Mouse (Mus musculus) naive thymus-derived CD4-positive, alpha-beta T cell, adult 2 months (primary cell): ENCODE measurements around the gene Jag1.

Source experiments
- DNase-seq: peaks from one replicate; pipeline ENCODE4 v3.0.0-alpha.2; 2011; ENCODE audit warnings: low read depth

The Jag1 gene

DNA sequence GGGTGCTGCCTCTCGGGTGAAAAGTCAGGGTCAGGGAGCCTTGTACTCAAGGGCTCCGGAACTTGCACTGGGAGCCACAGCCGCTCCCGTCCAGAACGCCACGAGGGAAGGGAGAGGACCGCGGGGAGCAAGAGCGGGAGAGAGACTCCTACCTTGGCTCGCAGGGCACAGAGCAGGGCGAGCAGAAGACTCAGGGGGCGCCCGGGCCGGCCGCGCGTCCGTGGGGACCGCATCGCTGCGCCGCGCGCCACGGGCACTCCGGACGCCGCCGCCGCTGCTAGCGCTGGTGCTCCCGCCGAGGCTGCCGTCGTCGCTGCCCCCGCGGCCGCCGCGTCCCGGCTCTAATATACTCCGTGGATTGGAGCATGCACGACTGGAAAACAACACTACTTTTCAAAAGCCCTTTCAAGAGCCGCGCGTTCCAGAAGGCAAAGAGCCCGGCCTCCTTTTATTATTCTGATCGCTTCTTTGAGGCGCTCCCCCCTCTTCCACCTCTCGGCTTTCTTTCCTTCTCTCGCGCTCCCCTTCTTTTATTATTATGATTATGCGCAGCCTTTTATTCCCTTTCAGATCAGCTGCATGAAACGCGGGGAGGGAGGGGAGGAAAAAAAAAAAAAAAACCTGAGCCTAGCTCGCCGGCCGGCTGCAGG, at the start of gene Jag1:
Gene Jag1 (minus strand): TSS at position 620 of the 650 bp plus-strand sequence.
- peak; percentile 1 for DNase-seq

DNA sequence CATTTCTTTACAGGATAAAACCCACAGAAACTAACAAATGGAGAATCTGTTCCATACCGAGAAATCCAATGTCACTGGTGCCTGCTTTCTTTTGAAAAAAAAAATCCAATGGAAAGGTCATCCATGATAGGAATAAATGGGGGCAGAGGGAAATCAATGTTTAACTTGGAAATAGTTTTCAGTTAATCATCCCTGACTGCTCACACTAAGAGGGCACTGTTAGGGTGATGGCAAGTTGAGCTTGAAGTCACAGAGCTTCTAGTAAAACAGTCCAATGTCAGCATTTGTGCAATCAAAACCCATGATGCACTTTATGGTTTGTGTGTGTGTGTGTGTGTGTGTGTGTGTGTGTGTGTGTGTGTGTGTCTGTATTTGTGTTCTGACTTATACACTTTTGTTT, 39.6 kb upstream of the Jag1 start:
- DNase-seq = no peak

GRCm38 (mm10) chr2:137153825-137154224, 37.4 kb upstream of the Jag1 start:
- DNase-seq = no peak

DNA sequence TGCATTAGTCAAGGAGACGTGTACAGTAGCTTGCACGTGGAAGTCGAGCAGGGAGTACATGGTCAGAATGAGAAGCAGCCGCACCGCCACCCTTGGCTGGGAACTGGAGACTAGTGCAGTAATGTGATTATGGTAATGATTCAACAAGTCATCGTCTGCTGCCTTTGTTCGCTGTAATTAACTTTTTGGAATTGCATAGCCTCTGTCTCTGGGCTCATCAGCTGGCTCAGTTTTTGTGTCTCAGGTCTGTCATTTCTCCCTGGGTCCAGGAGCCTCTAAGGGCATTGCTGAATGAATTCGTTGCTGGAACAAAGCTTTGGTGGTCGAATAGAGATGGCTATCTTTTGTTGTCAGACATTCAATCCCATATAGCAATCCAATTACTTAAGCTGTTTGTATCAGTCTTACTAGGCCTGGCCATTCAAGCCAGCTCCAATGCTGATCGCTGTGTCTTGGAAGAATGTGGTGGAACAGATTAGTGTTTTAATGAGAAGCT, 36.8 kb upstream of the Jag1 start:
- DNase-seq = no peak

DNA sequence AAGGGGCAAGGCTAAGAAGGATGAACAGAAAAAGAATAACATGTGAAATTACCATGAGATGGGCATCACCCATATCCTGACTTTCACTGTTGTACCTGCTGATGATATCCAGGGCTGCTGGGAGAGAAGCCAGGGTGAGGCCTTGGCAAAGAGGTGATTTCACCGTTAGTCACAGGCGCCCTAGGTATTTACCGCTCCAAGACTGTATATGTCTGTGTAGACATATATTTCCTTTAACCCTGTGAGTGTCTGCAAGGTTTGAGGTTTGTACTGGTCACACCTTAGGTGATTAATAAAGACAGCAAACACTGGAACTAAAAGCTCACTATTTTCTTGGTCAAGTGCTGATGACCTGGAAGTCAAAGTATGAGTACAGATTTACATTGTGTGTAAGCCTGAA, 34.5 kb upstream of the Jag1 start:
- no peak for DNase-seq

DNA sequence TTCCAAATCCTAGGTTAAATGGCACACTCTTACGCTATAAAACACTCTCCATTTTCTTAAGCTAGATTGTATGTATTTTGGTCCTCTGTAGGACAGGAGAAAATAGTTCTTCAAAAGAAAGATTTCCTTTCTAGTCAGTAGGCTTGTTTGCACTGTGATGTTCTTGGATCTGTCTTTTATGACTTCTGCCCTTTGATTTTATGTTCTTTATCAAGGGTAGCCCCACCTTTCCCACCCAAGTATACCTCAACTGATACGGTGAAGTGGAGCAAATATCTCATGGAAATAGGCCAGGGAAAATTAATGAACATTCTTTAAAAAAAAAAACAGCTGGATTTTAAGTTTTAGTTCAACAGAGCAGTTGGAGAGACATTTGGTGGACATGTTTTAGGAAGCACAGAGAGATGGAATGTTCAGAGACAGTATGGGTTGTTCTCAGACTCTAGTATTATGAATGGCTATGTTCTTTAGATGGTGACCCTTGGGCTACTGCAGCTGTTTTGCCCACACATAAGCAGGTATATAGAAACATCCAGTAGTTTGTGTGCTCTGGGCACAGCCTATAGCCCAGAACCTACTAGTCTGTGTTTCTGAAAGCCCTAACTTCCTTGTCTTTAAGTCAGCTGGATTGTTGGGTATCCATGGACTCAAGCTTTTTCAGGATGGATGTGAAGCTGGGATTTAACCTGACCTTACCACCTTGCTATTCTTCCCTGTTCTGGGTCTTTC, 30.7 kb upstream of the Jag1 start:
- no peak for DNase-seq

DNA sequence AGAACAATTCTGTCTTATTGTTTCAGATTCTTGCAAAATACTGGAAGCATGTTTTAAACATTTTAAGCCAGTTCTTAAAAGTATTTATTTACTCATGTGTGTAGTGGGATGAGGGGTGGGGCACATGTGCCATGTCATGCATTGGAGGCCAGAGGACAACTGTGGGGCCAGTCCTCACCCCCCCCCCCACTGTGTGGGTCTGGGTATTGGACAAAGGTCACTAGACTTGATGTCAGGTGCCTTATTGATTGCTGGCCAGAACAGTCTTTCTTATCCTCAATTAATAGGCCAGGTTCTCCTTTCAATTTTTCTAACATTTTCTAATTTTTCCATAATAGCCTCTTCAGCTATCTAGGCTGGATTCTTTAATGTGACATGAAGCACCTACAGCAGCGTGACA, 21.6 kb upstream of the Jag1 start:
- DNase-seq = no peak

GRCm38 (mm10) chr2:137134035-137134434, 17.6 kb upstream of the Jag1 start:
- DNase-seq = no peak

DNA sequence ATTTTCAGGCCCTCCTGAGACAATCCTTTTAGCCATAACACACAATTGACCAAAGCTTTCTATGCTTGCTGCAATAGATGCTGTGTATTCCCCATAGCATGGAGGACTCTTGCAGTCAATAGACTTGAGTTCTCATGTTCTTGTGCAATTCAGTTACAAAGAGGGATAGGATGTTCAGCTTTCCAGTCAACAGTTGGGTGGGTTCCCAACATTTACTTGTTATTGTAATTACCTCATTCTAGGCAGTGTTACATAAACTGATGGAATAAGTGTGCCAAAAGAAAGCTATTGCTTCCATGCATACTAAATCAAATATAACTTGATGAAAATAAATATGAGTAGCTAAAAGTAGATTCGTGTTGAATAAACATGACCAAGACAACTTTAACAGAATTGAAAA, 8.4 kb upstream of the Jag1 start:
- no peak for DNase-seq

GRCm38 (mm10) chr2:137117321-137117690, 862 bp upstream of the Jag1 start:
- DNase-seq = peak; percentile 5

DNA sequence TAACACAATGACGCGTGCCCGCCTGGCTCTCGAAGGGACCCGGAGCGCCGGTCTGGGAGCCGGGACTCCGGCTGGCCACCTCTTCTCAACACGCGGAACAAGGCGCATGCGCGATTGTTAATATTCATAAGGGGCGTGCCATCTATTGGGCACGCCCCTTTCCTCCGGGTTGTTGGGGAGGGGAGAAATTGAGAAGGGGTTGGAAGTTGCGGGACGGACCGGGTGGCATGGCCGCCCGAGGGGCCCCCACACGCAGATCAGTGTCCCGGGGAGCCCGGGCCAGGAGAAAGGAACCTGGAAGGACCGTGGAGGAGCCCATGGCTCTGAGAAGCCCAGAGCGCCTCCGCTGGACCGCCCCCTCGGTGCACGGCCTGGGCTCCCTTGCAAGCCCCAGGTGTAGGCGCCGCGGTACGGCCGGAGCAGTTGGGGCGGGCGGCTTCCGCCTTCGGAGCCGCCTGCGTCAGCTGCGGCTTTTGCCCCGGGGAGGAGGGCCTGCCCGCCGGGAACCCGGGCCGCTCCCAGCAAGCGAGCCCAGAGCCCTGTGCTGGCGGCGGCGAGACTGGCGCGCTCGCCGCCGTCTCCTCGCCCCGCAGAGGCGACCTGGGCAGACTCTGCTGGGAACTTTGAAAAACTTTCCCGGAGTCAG, 354 bp upstream of the Jag1 start:
- DNase-seq = peak; percentile 37

DNA sequence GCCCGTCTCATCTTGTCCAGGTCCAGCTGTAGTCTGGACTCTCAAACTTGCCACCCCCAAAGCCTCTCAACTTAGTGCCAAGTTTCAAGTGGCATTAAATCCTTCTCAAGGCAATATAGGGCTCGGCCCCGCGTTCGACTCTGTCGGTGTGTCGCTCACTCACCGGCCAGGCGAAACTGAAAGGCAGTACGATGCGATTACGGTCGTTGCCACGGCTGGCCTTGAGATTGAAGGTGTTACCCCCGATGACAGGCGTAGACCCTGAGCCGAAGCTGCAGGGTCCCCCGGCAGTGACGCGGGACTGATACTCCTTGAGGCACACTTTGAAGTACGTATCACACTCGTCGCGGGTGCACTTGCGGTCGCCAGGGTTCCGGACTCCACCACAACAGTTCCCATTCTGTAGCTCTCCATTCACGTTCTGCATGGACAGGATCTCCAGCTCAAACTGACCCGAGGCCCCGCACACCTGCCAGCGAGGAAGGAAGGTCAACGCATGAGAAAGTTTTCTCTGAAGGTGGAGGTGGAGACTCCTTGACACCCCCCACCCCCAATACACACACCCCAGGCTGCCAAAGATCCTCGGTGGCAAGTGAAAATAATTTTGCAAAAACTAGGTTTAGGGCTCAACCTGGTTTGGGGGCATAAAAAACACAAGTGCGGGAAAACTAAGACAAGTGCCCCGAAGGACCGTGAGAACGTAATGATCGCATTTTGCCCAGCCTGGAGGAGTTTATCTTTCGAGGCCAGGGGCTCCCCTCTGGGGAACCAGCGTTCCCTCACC, 1.0 kb downstream of the Jag1 start:
- peak; percentile 3 for DNase-seq

DNA sequence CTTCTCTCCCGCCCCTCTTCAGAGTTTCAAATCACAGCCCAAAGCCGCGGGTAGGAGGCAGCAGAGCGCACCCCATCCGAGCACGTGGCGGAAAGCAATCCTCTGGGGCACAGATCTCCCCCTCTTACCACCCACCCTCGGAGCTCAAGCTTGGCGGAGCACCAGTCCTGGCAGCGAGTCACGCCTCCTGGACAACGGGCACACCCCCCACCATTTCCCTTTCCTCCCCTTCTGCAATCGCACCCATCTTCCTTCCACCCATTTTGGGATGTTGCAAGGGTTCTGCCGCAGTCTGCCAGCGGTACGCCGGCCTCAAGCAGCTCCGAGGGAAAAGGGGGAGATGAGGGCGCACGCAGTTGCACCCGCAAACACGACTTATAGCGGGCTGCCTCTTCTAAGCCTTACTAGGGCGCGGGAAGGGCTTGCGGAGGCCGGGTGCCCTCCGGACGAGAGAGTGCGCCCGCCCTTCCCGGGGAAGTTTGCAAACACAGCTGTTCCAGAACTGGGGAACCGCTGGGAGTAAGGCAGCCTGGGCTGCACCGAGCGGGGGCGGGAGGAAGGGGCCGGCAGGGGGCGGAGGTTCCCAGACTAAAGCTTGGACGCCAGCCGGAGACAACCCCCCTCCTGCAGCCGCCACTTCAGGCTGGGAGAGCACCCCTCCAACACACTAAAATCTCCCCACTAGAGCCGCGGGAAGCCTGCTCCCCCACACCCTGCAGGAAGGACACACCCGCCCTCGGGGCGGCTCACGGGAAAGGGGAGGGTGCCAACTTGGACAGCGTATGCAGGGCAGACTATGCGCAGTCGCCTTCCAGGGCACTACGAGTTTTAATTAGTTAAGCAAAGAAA, 2.0 kb downstream of the Jag1 start:
- no peak for DNase-seq

DNA sequence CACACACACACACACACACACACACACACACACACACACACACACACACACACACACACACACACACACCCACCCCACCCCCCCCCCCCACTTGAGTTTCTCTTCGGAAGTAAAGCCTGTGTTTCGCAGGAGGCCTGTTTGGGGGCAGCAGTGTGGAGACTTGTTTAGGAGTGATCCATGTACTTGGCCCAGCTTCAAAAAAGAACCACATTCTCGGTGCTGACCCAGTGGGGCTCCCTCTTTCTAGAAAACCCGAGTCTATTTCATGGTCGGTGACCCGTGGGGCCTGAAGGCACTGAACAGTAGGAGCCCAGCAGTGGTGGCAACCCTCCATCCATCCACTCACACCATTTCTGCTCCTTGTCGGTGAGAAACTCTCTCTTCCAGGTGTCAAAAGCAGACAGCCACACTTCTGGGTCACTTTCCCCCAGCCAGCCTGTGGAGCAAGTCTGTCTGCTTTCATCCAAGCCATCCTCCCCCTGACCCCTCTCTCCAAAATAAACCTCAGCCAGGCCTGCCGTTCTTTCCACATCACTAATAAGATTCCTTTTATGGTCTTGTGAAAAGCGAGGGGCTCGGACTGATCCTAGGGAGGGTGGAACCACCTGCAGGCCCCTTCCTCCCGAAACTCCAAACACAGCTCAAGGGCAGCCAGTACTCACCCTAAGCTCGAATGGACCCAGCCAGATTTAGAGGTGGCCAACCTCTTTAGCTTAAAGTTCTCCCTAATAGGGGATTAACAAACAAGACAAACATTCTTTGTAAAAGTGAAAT, 3.0 kb downstream of the Jag1 start:
- no peak for DNase-seq

- no peak for DNase-seq
These were observed 6.1 kb downstream of the Jag1 start for GRCm38 (mm10) chr2:137110214-137110898.

DNA sequence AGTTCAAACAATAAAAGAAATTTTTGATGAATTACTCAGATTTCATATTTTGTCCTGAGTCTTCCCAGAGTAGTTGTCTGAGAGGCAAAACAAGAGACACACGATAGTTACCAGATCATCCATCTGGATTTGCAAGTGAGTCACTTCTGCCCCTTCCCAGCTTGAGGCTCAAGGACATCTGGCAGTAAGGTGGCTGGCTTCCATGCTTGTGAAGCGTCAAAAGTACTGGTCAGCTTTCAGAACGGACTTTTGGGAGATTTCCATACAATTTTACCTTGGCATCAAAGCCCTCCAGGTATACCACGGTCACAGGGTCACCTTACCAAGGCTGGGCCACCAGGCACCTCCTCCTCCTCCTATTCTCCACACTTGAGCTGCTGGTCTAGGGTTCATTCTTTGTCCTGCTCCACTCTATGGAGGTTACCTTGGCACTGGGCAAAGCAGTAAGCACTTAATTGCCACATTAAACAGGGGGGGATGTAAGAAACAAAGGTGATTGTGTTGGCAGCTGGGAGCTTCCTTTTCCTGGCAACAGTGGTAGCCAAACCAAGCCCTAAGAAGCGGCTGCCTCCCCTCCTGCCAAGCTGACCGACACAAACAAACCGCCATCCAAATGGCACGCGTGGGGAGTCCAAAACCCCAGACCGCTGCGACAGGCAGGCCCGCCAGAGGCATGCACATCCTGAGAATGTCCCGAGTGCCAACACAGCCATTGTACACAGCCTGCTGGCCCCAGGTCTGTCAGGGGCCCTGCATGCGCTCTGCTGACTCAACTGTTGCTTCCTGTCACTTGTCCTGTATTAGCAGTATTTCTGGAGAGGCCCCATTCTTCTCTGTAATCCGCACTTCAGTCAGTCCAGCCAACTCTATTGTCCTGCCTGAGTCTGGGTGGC, 6.9 kb downstream of the Jag1 start:
- no peak for DNase-seq

- no peak for DNase-seq
These were observed 8.5 kb downstream of the Jag1 start for GRCm38 (mm10) chr2:137107946-137108345.

GRCm38 (mm10) chr2:137107203-137107602, 9.2 kb downstream of the Jag1 start:
- DNase-seq = no peak

GRCm38 (mm10) chr2:137101074-137101473, 15.4 kb downstream of the Jag1 start:
- no peak for DNase-seq
